In the genomic region with DNA sequence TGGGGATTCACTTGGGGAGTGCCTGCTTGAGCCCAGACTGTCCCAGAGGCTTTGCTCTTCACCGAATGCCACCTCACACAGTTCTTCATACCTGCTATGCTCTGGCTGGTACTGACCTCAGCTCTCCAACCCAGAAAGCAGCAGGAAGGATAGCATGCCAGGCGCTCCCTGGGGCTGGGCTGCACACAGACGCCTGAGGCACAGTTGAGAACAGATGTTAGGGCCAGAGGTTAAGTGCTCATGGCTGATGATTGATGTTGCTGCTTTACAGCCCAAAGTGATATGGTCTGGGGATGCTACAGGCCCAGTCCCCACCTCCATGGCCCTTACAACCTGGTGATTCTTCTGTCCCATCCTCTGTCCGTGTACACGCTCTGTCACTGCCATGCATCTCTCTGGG, we compare ENCODE assay signal across 18 mouse cellular contexts. TPM values are rescaled to one million over a fixed set of nuclear protein-coding genes. Genes with fewer than 3 reads are reported as not detected.
DNase-seq lines count a peak whose midpoint lies in the region; ATAC-seq and TF ChIP-seq lines count a peak whose summit lies in the region.
"Had no signal": no experiment of that assay in that cellular context is flagged by ENCODE, and none has a peak within 500 bp of the region (broad histone marks: within the 10 kb centered on the region; RNA-seq: fewer than 3 reads in every experiment).

No protein-coding gene starts in this region.

- H3K36me3 ChIP-seq in kidney, embryonic 16.5 days (ENCODE audit: insufficient read depth, low read length), result no peaks in the 10 kb centered on the region
- no peaks in the 10 kb centered on the region for H3K36me3 ChIP-seq in kidney, embryonic 15.5 days
- no peaks in the 10 kb centered on the region for H3K36me3 ChIP-seq in hindbrain, embryonic 13.5 days
- H3K36me3 ChIP-seq: limb, embryonic 15.5 days had no signal

- H3K9ac ChIP-seq in kidney, embryonic 16.5 days (replicated peaks; ENCODE audit: low read length), result no peak overlapping the region
- no peak overlapping the region for H3K9ac ChIP-seq in kidney, embryonic 15.5 days
- no peak overlapping the region for H3K9ac ChIP-seq in hindbrain, embryonic 13.5 days
- H3K9ac ChIP-seq: limb, embryonic 15.5 days had no signal

- WGBS in kidney, embryonic 16.5 days, result 45% methylated on average over 5 of the region's 5 CpGs
- WGBS in kidney, embryonic 15.5 days, result 34% methylated on average over 5 of the region's 5 CpGs
- WGBS in hindbrain, embryonic 13.5 days, result 50% methylated on average over 5 of the region's 5 CpGs

- intact Hi-C loops in left cerebral cortex, adult 2 months (cut with DNase I), result no loop called here

- no peaks in the 10 kb centered on the region for H3K27me3 ChIP-seq in kidney, embryonic 16.5 days (ENCODE audit: insufficient read depth, low read length)
- no peaks in the 10 kb centered on the region for H3K27me3 ChIP-seq in kidney, embryonic 15.5 days
- 0 out of 2 replicates have a peak, but pooled peaks cover 4% of the 10 kb centered on the region for H3K27me3 ChIP-seq in hindbrain, embryonic 13.5 days

- H3K4me1 ChIP-seq in kidney, embryonic 16.5 days (ENCODE audit: insufficient read depth, low read length), result peaks cover 16% of the 10 kb centered on the region
- H3K4me1 ChIP-seq in kidney, embryonic 15.5 days, result peaks cover 43% of the 10 kb centered on the region
- peaks cover 49% of the 10 kb centered on the region for H3K4me1 ChIP-seq in hindbrain, embryonic 13.5 days (replicated peaks)

- DNase-seq in embryo, embryonic 10 days (ENCODE audit: low spot score), result peak; percentile 80
- DNase-seq in mesoderm, embryonic 11.5 days (ENCODE audit: low read depth, low spot score), result peak; percentile 85
- DNase-seq in adrenal gland, adult 2 months, result no peak
- DNase-seq in left cerebral cortex, adult 2 months (ENCODE audit: extremely low spot score in 1 of 2, low spot score in 2 of 2), result no peak
- DNase-seq: cerebellum, adult 18-20 months; heart, adult 11 months; lung, adult 18-20 months; right cerebral cortex, postnatal 25 days had no signal

- no peak overlapping the region for H3K4me2 ChIP-seq in kidney, embryonic 16.5 days (replicated peaks; ENCODE audit: low read depth, low read length)
- no peak overlapping the region for H3K4me2 ChIP-seq in kidney, embryonic 15.5 days
- no peak overlapping the region for H3K4me2 ChIP-seq in hindbrain, embryonic 13.5 days
- H3K4me2 ChIP-seq: limb, embryonic 15.5 days had no signal

- H3K9me3 ChIP-seq in kidney, embryonic 16.5 days (ENCODE audit: low read length), result no peaks in the 10 kb centered on the region
- no peaks in the 10 kb centered on the region for H3K9me3 ChIP-seq in kidney, embryonic 15.5 days (replicated peaks)
- no peaks in the 10 kb centered on the region for H3K9me3 ChIP-seq in hindbrain, embryonic 13.5 days
- H3K9me3 ChIP-seq: limb, embryonic 15.5 days had no signal

- peak; percentile 5; the same call in 1 of the 2 replicates for ATAC-seq in kidney, embryonic 16.5 days (ENCODE audit: low FRiP score, low TSS enrichment)
- ATAC-seq in kidney, embryonic 15.5 days (replicated peaks; ENCODE audit: low FRiP score), result no peak
- peak; percentile 33; the same call in 1 of the 2 replicates for ATAC-seq in hindbrain, embryonic 13.5 days (ENCODE audit: low FRiP score)
- no peak for ATAC-seq in megakaryocyte, adult 5-6 weeks (ENCODE audit: poor library complexity, severe bottlenecking)
- ATAC-seq: intestine, embryonic 16.5 days had no signal

- H3K4me3 ChIP-seq in kidney, embryonic 16.5 days (ENCODE audit: low read length), result no peak overlapping the region
- no peak overlapping the region for H3K4me3 ChIP-seq in kidney, embryonic 15.5 days (replicated peaks)
- no peak overlapping the region for H3K4me3 ChIP-seq in hindbrain, embryonic 13.5 days
- H3K4me3 ChIP-seq in left cerebral cortex, adult 2 months, result no peak overlapping the region
- H3K4me3 ChIP-seq: limb, embryonic 15.5 days had no signal

- H3K27ac ChIP-seq in kidney, embryonic 16.5 days (ENCODE audit: low read length), result no peak overlapping the region
- H3K27ac ChIP-seq in kidney, embryonic 15.5 days, result no peak overlapping the region
- peak overlapping the region; percentile 58 for H3K27ac ChIP-seq in hindbrain, embryonic 13.5 days
- no peak overlapping the region for H3K27ac ChIP-seq in left cerebral cortex, adult 2 months
- H3K27ac ChIP-seq: limb, embryonic 15.5 days; macrophage had no signal

- TF ChIP-seq CTCF in left cerebral cortex, adult 2 months (IDR thresholded peaks at IDR 0.05), result no peak

RNA-seq across cellular contexts. Expression of gene Dmrtb1, which starts 59.1 kb away (rescaled TPM):
- polyA plus RNA-seq in kidney, embryonic 16.5 days (2015; fragmentation: Nextera tagmentation; extraction: Ambion mirVana), result not detected in 2 replicates
- not detected in 2 replicates for polyA plus RNA-seq in kidney, embryonic 15.5 days (2015; fragmentation: Nextera tagmentation; extraction: Ambion mirVana)
- polyA plus RNA-seq in hindbrain, embryonic 13.5 days (2015; fragmentation: Nextera tagmentation; extraction: Ambion mirVana), result 21.8 and 26.3 TPM in 2 replicates
- not detected for total RNA-seq in adrenal gland, adult 2 months (2021)
- polyA plus RNA-seq in adrenal gland, adult 2 months (2012; rRNA removed), result not detected in 2 replicates
- total RNA-seq in megakaryocyte, adult 5-6 weeks (2015), result 0.39 TPM in 1 of 2 replicates, not detected in the other
- not detected in 2 replicates for total RNA-seq in megakaryocyte, adult 5-6 weeks (2017)
- under 1 TPM; 0.27 to 0.44 TPM for total RNA-seq in left cerebral cortex, adult 2 months (2021)
- total RNA-seq: common myeloid progenitor, adult 5-6 weeks; MEL had no signal
- polyA plus RNA-seq: heart, embryonic 16.5 days; intestine, embryonic 16.5 days; macrophage had no signal

Comparison
In these comparisons a context has a peak if more than half of its experiments do, and no peak if none do; other contexts are left out.
1. ATAC-seq: peak in kidney, embryonic 16.5 days (single experiment) and hindbrain, embryonic 13.5 days (single experiment); none in kidney, embryonic 15.5 days (single experiment) and megakaryocyte, adult 5-6 weeks (single experiment).
2. DNase-seq: peak in embryo, embryonic 10 days (single experiment) and mesoderm, embryonic 11.5 days (single experiment); none in adrenal gland, adult 2 months (single experiment) and left cerebral cortex, adult 2 months (0 of 2).
3. RNA of gene Dmrtb1, which starts 59.1 kb away (polyA plus RNA-seq): 21.8 to 26.3 TPM in hindbrain, embryonic 13.5 days; not detected in kidney, embryonic 16.5 days, not detected in kidney, embryonic 15.5 days and not detected in adrenal gland, adult 2 months; every median in the first group is over 10 times any median in the second.